Mouse (Mus musculus): ENCODE data around the gene Jmjd6. TPM values are rescaled to one million over a fixed set of nuclear protein-coding genes. Genes with fewer than 3 reads are reported as not detected.
A peak's percentile ranks its signal among the peaks of the same experiment; 100 is the strongest.

Jmjd6 gene
- polyA plus RNA-seq, 1 experiment from 2014 or later = 89.0 TPM

DNA sequence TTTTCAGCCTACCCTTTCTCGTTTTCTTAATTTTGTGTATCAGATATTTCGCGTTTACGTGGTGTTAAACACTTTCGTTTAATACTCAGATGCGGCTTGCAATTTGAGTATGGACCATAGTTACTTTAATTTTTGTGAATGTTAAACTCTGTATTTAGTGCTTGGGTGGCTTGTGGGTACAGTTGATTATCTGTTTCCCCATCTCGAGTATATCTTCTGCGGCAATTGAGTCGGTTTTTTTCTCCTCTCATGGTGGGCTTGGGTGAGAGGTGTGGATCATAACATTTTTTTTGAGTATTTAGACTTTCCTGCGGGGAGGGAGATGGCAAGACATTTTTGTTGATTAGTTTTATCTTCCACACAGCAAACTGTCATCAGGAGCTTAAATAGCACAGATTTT lies 11.0 kb upstream of the Jmjd6 start:
- peaks cover 22% of the 10 kb centered on the region for H3K4me1 ChIP-seq (ENCODE audit: control insufficient read depth, insufficient read depth, low read length)
- no peaks in the 10 kb centered on the region for H3K9me3 ChIP-seq (replicated peaks; ENCODE audit: control insufficient read depth, low read length)
- H3K4me3 ChIP-seq (ENCODE audit: low read depth, low read length) = peak overlapping the region; percentile 90
- H3K9ac ChIP-seq (ENCODE audit: low read depth, low read length) = peak overlapping the region; percentile 98
- H3K27me3 ChIP-seq (ENCODE audit: control insufficient read depth, insufficient read depth, low read length) = no peaks in the 10 kb centered on the region
- peak overlapping the region; percentile 100 for H3K27ac ChIP-seq (ENCODE audit: low read depth, low read length)
- H3K36me3 ChIP-seq (ENCODE audit: control insufficient read depth, insufficient read depth, low read length) = peaks cover 7% of the 10 kb centered on the region
- 28% methylated on average over 10 of the region's 10 CpGs for WGBS (ENCODE audit: insufficient replicate concordance)
- no peak for ATAC-seq (replicated peaks; ENCODE audit: insufficient number of reproducible peaks, low FRiP score, low TSS enrichment)
- peak overlapping the region; percentile 78 for H3K4me2 ChIP-seq

GRCm38 (mm10) chr11:116853512-116853928 lies 10.3 kb upstream of the Jmjd6 start:
- H3K27ac ChIP-seq (ENCODE audit: low read depth, low read length) = peak overlapping the region; percentile 100
- peak overlapping the region; percentile 98 for H3K9ac ChIP-seq (ENCODE audit: low read depth, low read length)
- H3K4me3 ChIP-seq (ENCODE audit: low read depth, low read length) = peak overlapping the region; percentile 90
- H3K4me1 ChIP-seq (ENCODE audit: control insufficient read depth, insufficient read depth, low read length) = peaks cover 22% of the 10 kb centered on the region
- no peaks in the 10 kb centered on the region for H3K9me3 ChIP-seq (replicated peaks; ENCODE audit: control insufficient read depth, low read length)
- H3K4me2 ChIP-seq = peak overlapping the region; percentile 78
- peak; percentile 90 for ATAC-seq (replicated peaks; ENCODE audit: insufficient number of reproducible peaks, low FRiP score, low TSS enrichment)
- H3K36me3 ChIP-seq (ENCODE audit: control insufficient read depth, insufficient read depth, low read length) = peaks cover 5% of the 10 kb centered on the region
- H3K27me3 ChIP-seq (ENCODE audit: control insufficient read depth, insufficient read depth, low read length) = no peaks in the 10 kb centered on the region
- under 1% methylated on average over 36 of the region's 36 CpGs for WGBS (ENCODE audit: insufficient replicate concordance)

- under 1% methylated on average over 74 of the region's 74 CpGs for WGBS (ENCODE audit: insufficient replicate concordance)
- Histone ChIP-seq H3K27me3 (ENCODE audit: control insufficient read depth, insufficient read depth, low read length) (no peaks in the 10 kb centered on the region), H3K27ac (ENCODE audit: low read depth, low read length) (peak within 1 kb of the TSS; percentile 100), H3K36me3 (ENCODE audit: control insufficient read depth, insufficient read depth, low read length) (peaks cover 5% of the 10 kb centered on the region), H3K4me3 (ENCODE audit: low read depth, low read length) (peak within 1 kb of the TSS; percentile 90), H3K9me3 (replicated peaks; ENCODE audit: control insufficient read depth, low read length) (no peaks in the 10 kb centered on the region), H3K9ac (ENCODE audit: low read depth, low read length) (peak within 1 kb of the TSS; percentile 98), H3K4me2 (peak within 1 kb of the TSS; percentile 78), H3K4me1 (ENCODE audit: control insufficient read depth, insufficient read depth, low read length) (peaks cover 22% of the 10 kb centered on the region)
- peak; percentile 88 for ATAC-seq (replicated peaks; ENCODE audit: insufficient number of reproducible peaks, low FRiP score, low TSS enrichment)
These were observed 9.8 kb upstream of the Jmjd6 start, which contains the start of gene Srsf2 for GRCm38 (mm10) chr11:116852891-116853511. Srsf2 (minus strand) TSS chr11:116853094.

GRCm38 (mm10) chr11:116852291-116852890 lies 9.1 kb upstream of the Jmjd6 start, which contains the start of gene Mfsd11:
Mfsd11 (plus strand) TSS chr11:116852440.
- peak within 1 kb of the TSS; percentile 98 for H3K9ac ChIP-seq (ENCODE audit: low read depth, low read length)
- H3K27me3 ChIP-seq (ENCODE audit: control insufficient read depth, insufficient read depth, low read length) = no peaks in the 10 kb centered on the region
- under 1% methylated on average over 67 of the region's 91 CpGs for WGBS (ENCODE audit: insufficient replicate concordance)
- H3K4me3 ChIP-seq (ENCODE audit: low read depth, low read length) = peak within 1 kb of the TSS; percentile 90
- peak within 1 kb of the TSS; percentile 78 for H3K4me2 ChIP-seq
- no peaks in the 10 kb centered on the region for H3K9me3 ChIP-seq (replicated peaks; ENCODE audit: control insufficient read depth, low read length)
- H3K27ac ChIP-seq (ENCODE audit: low read depth, low read length) = peak within 1 kb of the TSS; percentile 100
- H3K36me3 ChIP-seq (ENCODE audit: control insufficient read depth, insufficient read depth, low read length) = peaks cover 5% of the 10 kb centered on the region
- peak; percentile 70 for ATAC-seq (replicated peaks; ENCODE audit: insufficient number of reproducible peaks, low FRiP score, low TSS enrichment)
- H3K4me1 ChIP-seq (ENCODE audit: control insufficient read depth, insufficient read depth, low read length) = peaks cover 19% of the 10 kb centered on the region

DNA sequence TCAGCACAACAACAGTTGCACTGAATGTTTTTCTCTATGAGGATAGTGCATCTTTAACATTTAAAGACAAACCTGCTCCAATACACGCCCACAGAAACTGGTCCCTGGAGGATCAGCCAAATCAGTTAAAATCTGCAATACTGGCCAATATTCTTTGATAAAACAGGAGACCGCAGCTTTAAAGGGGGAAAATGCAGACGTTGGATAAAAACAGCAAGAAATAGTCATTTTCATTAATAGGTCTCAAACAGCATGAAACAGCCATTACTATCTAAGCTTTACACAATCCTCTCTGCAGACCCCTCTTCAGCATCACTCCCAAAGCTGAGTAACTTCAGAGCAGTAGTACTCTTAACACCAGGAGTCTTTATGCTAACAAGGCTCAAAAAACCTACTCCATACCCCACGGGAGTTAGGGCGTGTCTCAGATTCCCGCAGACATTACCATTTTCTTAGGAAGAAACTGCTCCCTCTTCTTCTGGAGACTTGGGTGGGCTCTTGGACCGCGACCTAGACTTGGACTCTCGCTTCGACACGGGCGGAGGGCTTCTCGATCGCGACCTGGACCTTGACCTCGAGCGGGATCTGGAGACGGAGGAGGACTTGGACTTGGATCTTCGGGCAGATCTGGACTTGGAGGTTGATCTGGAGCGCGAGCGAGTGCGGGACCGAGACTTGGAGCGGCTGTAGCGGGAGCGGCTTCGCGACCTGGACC lies 8.5 kb upstream of the Jmjd6 start:
- no peak for ATAC-seq (replicated peaks; ENCODE audit: insufficient number of reproducible peaks, low FRiP score, low TSS enrichment)
- Histone ChIP-seq H3K4me2 (peak overlapping the region; percentile 78), H3K27me3 (ENCODE audit: control insufficient read depth, insufficient read depth, low read length) (no peaks in the 10 kb centered on the region), H3K27ac (ENCODE audit: low read depth, low read length) (peak overlapping the region; percentile 100), H3K9me3 (replicated peaks; ENCODE audit: control insufficient read depth, low read length) (no peaks in the 10 kb centered on the region), H3K9ac (ENCODE audit: low read depth, low read length) (peak overlapping the region; percentile 98), H3K36me3 (ENCODE audit: control insufficient read depth, insufficient read depth, low read length) (peaks cover 5% of the 10 kb centered on the region), H3K4me3 (ENCODE audit: low read depth, low read length) (peak overlapping the region; percentile 90), H3K4me1 (ENCODE audit: control insufficient read depth, insufficient read depth, low read length) (peaks cover 16% of the 10 kb centered on the region)
- under 1% methylated on average over 29 of the region's 29 CpGs for WGBS (ENCODE audit: insufficient replicate concordance)

DNA sequence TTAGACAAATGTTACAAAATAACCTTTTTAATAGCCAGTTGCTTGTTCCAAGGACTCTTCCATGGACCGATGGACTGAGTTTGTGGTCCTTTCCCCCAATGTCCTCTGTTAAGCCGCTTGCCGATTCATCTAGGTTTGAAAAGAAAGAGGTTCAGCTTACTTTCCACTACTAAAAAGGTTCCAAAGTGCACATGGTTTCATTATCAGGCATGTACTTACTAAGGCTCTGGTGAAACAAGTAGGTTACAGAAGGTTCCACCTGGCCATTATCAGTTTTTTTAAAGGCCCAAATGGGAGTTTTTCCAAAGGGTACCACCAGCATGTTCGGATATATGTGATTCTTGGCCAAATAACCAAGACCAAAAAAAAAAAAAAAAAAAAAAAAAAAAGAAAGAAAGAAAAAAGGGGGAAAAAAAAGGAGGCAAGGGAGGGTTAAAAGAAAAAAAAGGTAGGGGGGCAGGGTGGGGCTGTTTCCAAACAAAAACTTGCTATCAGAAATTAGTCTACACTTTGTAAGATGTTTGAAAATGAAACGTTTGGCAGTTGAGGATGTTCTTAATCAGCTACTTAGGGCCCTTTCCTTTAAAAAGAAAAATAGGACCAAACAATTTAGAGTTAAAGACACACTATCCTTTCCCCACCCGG lies 7.7 kb upstream of the Jmjd6 start:
- peak overlapping the region; percentile 90 for H3K4me3 ChIP-seq (ENCODE audit: low read depth, low read length)
- H3K27me3 ChIP-seq (ENCODE audit: control insufficient read depth, insufficient read depth, low read length) = no peaks in the 10 kb centered on the region
- 43% methylated on average over 6 of the region's 6 CpGs for WGBS (ENCODE audit: insufficient replicate concordance)
- no peaks in the 10 kb centered on the region for H3K9me3 ChIP-seq (replicated peaks; ENCODE audit: control insufficient read depth, low read length)
- H3K4me2 ChIP-seq = peak overlapping the region; percentile 78
- ATAC-seq (replicated peaks; ENCODE audit: insufficient number of reproducible peaks, low FRiP score, low TSS enrichment) = no peak
- H3K27ac ChIP-seq (ENCODE audit: low read depth, low read length) = no peak overlapping the region
- H3K36me3 ChIP-seq (ENCODE audit: control insufficient read depth, insufficient read depth, low read length) = peaks cover 5% of the 10 kb centered on the region
- H3K4me1 ChIP-seq (ENCODE audit: control insufficient read depth, insufficient read depth, low read length) = peaks cover 15% of the 10 kb centered on the region
- peak overlapping the region; percentile 98 for H3K9ac ChIP-seq (ENCODE audit: low read depth, low read length)

DNA sequence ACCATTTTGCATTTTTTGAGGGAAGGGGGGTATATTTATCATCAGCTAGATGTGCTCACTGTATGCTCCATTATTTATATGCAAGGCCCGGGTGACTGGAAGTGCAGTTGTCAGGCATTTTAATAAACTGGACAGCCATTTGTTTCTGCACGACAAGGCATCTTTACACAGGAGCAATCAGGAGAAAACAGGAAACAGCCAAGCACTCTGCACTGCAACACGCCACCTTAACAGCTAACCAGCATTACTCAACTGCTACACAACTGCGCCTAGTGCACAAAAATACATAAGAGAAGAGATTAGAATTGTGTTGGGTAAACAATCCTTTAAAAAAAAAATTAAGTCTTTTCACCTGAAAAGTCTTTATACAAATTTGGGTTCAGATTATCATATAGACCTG lies 6.8 kb upstream of the Jmjd6 start:
- Histone ChIP-seq H3K4me2 (peak overlapping the region; percentile 78), H3K4me1 (ENCODE audit: control insufficient read depth, insufficient read depth, low read length) (peaks cover 15% of the 10 kb centered on the region), H3K36me3 (ENCODE audit: control insufficient read depth, insufficient read depth, low read length) (peaks cover 5% of the 10 kb centered on the region), H3K27ac (ENCODE audit: low read depth, low read length) (no peak overlapping the region), H3K27me3 (ENCODE audit: control insufficient read depth, insufficient read depth, low read length) (no peaks in the 10 kb centered on the region), H3K4me3 (ENCODE audit: low read depth, low read length) (peak overlapping the region; percentile 90; the same call in 1 of the 2 replicates), H3K9me3 (replicated peaks; ENCODE audit: control insufficient read depth, low read length) (no peaks in the 10 kb centered on the region), H3K9ac (ENCODE audit: low read depth, low read length) (no peak overlapping the region)
- ATAC-seq (replicated peaks; ENCODE audit: insufficient number of reproducible peaks, low FRiP score, low TSS enrichment) = no peak
- 59% methylated on average over 4 of the region's 4 CpGs for WGBS (ENCODE audit: insufficient replicate concordance)

- no peak for ATAC-seq (replicated peaks; ENCODE audit: insufficient number of reproducible peaks, low FRiP score, low TSS enrichment)
- Histone ChIP-seq H3K27me3 (ENCODE audit: control insufficient read depth, insufficient read depth, low read length) (no peaks in the 10 kb centered on the region), H3K27ac (ENCODE audit: low read depth, low read length) (no peak overlapping the region), H3K4me1 (ENCODE audit: control insufficient read depth, insufficient read depth, low read length) (peaks cover 11% of the 10 kb centered on the region), H3K36me3 (ENCODE audit: control insufficient read depth, insufficient read depth, low read length) (peaks cover 5% of the 10 kb centered on the region), H3K4me2 (no peak overlapping the region), H3K9ac (ENCODE audit: low read depth, low read length) (no peak overlapping the region), H3K9me3 (replicated peaks; ENCODE audit: control insufficient read depth, low read length) (no peaks in the 10 kb centered on the region), H3K4me3 (ENCODE audit: low read depth, low read length) (no peak overlapping the region)
These were observed 6.3 kb upstream of the Jmjd6 start for GRCm38 (mm10) chr11:116849587-116849986.
